Mouse (Mus musculus): ENCODE measurements around the gene Gpbp1. TPM values are rescaled to one million over a fixed set of nuclear protein-coding genes. Genes with fewer than 3 reads are reported as not detected.

Gpbp1 gene
- 83.8 and 89.8 TPM in 2 replicates for polyA plus RNA-seq (2015; fragmentation: Nextera tagmentation; extraction: Ambion mirVana)

DNA sequence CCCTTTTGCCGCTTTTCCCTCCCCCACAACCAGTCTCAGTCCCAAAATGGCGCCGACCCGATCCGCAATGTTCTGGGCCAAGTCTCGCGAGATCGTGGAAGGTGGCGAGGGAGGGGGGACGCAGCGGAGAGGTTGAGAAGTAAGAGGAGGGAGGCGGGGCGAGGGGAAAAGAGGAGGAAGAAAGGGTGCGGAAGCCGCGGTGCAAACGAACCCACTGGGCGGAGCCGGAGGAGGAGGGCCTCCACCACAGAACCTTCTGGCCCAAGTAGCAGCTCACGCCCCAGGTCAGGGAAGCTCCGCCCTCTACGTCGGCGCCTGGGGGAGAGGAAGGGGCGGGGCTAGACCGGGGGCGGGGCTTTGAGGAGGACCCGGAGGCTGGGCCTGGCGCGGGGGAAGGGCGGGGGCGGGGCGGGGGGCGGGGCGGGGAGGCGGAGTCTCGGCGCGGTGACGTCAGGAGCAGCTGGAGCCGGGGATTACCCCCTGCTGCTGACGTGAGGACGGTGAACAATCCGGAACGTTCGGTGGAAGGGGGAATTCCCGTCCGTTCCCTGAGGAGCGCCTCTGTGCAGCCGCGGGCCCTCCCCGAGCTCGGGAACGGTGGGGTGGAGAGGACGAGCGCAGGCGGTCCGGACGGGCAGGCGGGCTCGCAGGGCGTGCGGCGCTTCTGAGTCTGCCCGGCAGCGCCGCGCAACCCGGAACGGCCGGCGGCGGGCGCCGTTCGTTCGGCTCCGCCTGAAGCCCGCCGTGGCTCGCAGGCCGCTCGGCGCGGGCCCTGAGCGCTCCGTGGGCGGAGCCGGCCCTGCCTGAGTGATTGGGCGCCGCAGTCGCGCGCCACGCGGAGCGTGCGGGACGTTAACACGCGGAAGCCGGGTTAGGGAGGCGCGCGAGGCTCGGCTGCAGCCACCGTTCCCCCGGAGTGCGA lies at the start of gene Gpbp1:
Gene Gpbp1 (minus strand): TSS at position 310 of the 922 bp plus-strand sequence.
- Histone ChIP-seq H3K27me3 (replicated peaks) (peaks cover 22% of the 10 kb centered on the region), H3K9me3 (no peaks in the 10 kb centered on the region), H3K27ac (peak within 1 kb of the TSS; percentile 95), H3K9ac (peak within 1 kb of the TSS; percentile 69), H3K4me2 (peak within 1 kb of the TSS; percentile 96), H3K36me3 (replicated peaks) (no peaks in the 10 kb centered on the region), H3K4me3 (peak within 1 kb of the TSS; percentile 85), H3K4me1 (peaks cover 32% of the 10 kb centered on the region)
- under 1% methylated on average over 108 of the region's 109 CpGs for WGBS
- peak; percentile 96 for ATAC-seq (replicated peaks)

DNA sequence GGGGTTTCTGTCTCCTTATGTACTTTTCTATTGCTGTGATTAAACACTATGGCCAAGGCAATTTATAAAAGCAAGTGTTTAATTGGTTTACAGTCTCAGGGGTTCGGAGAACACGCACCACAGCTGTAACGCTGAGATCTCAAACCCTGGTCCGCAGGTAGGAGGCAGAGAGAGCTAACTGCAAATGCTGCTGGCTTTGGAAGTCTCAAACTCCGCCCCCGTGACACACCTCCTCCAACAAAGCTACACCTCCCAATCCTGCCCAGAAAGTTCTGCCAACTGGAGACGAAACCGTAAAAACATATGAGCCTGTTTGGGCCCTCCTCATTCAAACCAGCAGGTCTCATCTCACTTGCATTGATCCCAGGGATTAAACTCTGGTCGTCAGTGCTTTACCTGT lies 47.8 kb upstream of the Gpbp1 start:
- 84% methylated on average over 9 of the region's 9 CpGs for WGBS
- Histone ChIP-seq H3K4me3 (no peak overlapping the region), H3K4me1 (no peaks in the 10 kb centered on the region), H3K27me3 (replicated peaks) (no peaks in the 10 kb centered on the region), H3K27ac (no peak overlapping the region), H3K4me2 (no peak overlapping the region), H3K9me3 (no peaks in the 10 kb centered on the region), H3K9ac (no peak overlapping the region), H3K36me3 (replicated peaks) (no peaks in the 10 kb centered on the region)
- ATAC-seq (replicated peaks): no peak

DNA sequence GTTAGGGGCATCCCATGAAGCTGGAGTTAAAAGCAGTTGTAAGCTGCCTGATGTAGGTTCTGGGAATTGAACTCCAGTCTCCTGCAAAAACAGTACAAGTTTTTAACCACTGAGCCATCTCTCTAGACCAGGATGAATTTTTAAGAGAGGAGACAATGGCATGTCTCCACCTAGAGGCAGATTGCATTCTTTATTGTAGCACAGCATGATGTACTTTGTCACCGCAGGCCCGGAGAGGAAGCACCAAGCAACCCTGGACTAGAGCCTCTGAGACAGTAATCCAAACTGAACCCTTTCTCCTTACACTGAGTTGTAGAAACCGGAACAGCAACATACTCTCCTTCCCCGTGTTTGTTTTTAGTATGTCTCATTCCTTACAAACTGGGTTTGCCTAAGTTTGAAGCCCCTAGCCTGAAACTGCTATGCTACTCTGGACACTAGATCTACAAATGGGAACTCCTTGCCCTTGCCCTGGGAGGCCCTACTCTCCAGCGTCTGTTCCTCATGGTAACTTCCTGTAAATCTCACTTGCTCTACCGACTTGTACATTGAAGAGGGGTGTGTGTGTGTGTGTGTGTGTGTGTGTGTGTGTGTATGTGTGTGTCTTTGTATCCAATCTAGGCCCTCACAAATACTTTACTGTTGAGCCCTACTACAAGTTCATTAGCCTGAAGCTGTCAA lies 46.4 kb upstream of the Gpbp1 start:
- Histone ChIP-seq H3K27me3 (replicated peaks) (no peaks in the 10 kb centered on the region), H3K4me3 (no peak overlapping the region), H3K27ac (no peak overlapping the region), H3K4me1 (no peaks in the 10 kb centered on the region), H3K9me3 (no peaks in the 10 kb centered on the region), H3K9ac (no peak overlapping the region), H3K36me3 (replicated peaks) (no peaks in the 10 kb centered on the region), H3K4me2 (no peak overlapping the region)
- WGBS: 83% methylated on average over 6 of the region's 6 CpGs
- ATAC-seq (replicated peaks): no peak

DNA sequence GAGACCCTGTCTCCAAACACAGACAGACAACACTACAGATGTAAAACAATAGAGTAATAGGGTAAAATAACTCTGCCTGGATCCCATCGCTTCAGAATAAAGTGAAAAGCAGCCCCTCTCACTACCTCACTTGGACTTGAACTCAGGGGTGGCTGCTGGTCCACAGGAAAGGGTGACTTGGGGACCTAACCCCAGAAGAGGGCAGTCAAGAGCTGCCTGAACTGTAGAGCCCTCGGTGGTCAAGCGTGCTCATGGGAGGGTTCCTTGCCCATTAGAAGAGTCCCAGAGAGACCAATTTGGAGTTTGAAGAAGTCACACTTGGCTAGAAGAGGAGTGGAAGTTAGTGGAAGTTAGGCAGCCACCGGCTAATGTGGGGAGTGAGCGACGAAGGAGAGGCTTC lies 44.2 kb upstream of the Gpbp1 start:
- no peak overlapping the region for H3K27ac ChIP-seq
- H3K4me1 ChIP-seq: no peaks in the 10 kb centered on the region
- no peaks in the 10 kb centered on the region for H3K9me3 ChIP-seq
- WGBS: 75% methylated on average over 6 of the region's 6 CpGs
- no peaks in the 10 kb centered on the region for H3K27me3 ChIP-seq (replicated peaks)
- no peaks in the 10 kb centered on the region for H3K36me3 ChIP-seq (replicated peaks)
- no peak overlapping the region for H3K4me3 ChIP-seq
- no peak for ATAC-seq (replicated peaks)
- H3K9ac ChIP-seq: no peak overlapping the region
- H3K4me2 ChIP-seq: no peak overlapping the region

DNA sequence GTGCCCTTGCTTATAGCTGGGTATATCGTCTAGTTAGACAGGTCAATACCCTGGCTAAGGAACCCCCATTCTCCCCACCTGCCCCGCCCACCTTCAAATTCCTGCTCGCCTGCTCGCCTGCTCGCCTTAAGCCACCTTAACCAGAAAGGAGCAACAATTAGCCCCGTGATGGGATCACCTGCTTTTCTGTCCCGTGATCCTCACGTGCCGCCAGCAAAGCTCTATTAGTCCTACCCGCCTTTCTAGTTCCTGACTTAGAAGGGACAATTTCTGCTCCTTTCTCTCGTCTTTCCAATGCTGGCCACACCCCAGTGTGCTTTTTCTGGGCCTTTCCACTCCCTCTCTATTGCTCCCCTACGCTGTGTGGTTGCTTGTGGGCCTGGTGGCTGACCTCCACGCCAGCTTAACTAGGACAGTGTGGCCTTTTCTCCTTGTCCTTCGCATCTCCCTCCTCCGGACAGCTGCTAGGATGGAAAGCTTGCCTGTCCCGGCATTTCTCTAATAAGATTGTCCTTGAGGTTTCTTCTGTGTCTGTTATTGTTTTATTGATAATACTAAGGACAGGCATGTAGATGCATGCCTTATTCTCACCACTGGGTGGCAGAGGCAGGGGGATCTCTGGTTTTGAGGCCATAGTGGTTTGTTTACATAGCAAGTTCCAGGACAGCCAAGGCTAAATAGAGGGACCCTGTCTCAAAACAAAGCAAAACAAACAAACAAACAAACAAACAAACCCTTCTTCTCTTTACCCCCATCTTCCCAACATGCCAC lies 42.5 kb upstream of the Gpbp1 start:
- H3K36me3 ChIP-seq (replicated peaks): no peaks in the 10 kb centered on the region
- no peaks in the 10 kb centered on the region for H3K4me1 ChIP-seq
- no peak overlapping the region for H3K27ac ChIP-seq
- no peaks in the 10 kb centered on the region for H3K27me3 ChIP-seq (replicated peaks)
- no peak overlapping the region for H3K4me2 ChIP-seq
- WGBS: 92% methylated on average over 16 of the region's 16 CpGs
- no peaks in the 10 kb centered on the region for H3K9me3 ChIP-seq
- no peak overlapping the region for H3K9ac ChIP-seq
- no peak overlapping the region for H3K4me3 ChIP-seq
- ATAC-seq (replicated peaks): no peak

DNA sequence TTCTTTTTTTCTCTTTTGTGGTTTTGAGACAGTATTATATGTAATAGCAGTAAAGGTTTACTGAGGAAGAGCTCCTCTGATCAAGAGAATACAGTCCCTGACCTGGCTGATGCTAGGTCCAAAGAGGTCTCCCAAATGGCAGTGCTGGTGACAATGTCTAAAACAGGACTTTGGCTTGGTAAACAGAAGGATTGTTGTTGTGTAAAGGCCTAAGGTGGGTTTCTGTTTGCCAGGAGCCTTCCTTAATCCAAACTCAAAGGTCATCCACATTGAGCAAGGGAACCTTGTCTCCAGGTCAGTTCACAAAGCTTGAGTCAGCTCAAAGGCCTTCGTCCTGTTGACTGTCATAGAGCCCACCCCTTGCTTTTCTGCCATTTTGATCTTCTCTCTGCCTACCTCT lies 41.8 kb upstream of the Gpbp1 start:
- no peaks in the 10 kb centered on the region for H3K4me1 ChIP-seq
- ATAC-seq (replicated peaks): no peak
- no peak overlapping the region for H3K4me2 ChIP-seq
- no peaks in the 10 kb centered on the region for H3K9me3 ChIP-seq
- no peak overlapping the region for H3K27ac ChIP-seq
- no peaks in the 10 kb centered on the region for H3K36me3 ChIP-seq (replicated peaks)
- no peak overlapping the region for H3K4me3 ChIP-seq
- 97% methylated on average over 1 of the region's 1 CpGs for WGBS
- H3K27me3 ChIP-seq (replicated peaks): no peaks in the 10 kb centered on the region
- H3K9ac ChIP-seq: no peak overlapping the region

DNA sequence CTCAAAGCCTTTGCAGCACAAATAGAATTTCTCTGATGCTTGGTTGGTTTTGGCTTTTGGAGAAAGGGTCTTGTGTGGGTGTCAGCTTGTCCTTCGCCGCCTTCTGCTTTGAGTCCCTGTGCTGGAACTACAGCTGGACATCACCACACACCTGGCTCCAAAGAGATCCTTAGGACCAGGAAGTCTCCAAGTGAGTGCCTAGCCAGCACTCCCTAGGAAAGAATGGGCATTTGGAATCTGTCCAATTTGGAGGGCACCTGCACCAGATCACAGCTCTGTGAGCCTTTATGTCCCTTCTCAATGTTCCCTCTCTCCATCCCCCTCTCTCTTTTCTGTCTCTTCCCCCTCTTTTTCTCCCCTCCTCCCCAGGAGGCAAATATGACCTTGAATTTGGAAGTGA lies 34.4 kb upstream of the Gpbp1 start:
- H3K9ac ChIP-seq: no peak overlapping the region
- no peaks in the 10 kb centered on the region for H3K4me1 ChIP-seq
- H3K9me3 ChIP-seq: no peaks in the 10 kb centered on the region
- H3K4me2 ChIP-seq: no peak overlapping the region
- H3K4me3 ChIP-seq: no peak overlapping the region
- no peak for ATAC-seq (replicated peaks)
- H3K36me3 ChIP-seq (replicated peaks): no peaks in the 10 kb centered on the region
- WGBS: 90% methylated on average over 2 of the region's 2 CpGs
- H3K27me3 ChIP-seq (replicated peaks): no peaks in the 10 kb centered on the region
- no peak overlapping the region for H3K27ac ChIP-seq

DNA sequence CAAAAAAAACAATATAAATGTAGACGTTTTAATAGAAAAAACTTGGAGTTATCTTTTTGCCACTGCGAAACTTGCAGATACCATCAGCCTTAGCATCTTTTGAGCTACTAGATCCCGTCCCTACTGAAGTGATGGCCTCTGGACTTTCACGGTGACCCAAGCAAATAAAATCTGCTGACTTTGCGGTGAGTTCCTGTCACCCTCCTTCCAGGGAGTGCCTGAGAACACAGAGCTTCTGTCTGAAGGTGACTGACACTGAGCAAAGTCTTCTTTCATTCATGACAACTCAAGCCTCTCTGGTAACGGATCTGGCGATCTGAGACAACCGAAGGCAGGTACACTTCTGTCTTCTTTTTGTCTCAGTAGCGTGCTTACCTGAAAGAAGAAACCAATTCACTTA lies 32.4 kb upstream of the Gpbp1 start:
- H3K4me2 ChIP-seq: no peak overlapping the region
- no peak overlapping the region for H3K4me3 ChIP-seq
- no peak overlapping the region for H3K9ac ChIP-seq
- H3K27ac ChIP-seq: no peak overlapping the region
- 81% methylated on average over 9 of the region's 9 CpGs for WGBS
- H3K36me3 ChIP-seq (replicated peaks): no peaks in the 10 kb centered on the region
- H3K9me3 ChIP-seq: no peaks in the 10 kb centered on the region
- H3K4me1 ChIP-seq: no peaks in the 10 kb centered on the region
- no peaks in the 10 kb centered on the region for H3K27me3 ChIP-seq (replicated peaks)
- no peak for ATAC-seq (replicated peaks)

DNA sequence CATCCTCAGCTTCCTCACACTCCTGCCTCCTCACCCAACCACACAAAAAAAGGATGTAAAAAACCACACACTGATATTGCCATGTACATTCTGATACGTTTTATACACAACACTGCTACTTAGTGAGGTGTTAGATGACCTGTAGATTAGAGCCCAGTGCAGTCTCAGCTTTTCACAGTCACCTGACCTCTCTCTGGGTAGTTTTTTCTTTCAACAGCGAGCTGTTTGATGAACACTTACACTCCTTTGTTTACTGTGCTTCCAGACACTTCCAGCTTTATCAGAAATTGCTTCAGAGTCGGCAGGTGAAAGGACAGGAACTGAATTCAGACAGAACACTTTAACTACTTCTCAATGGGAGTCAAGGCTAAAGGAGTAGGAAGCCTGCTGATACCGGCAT lies 30.5 kb upstream of the Gpbp1 start:
- H3K9ac ChIP-seq: no peak overlapping the region
- no peaks in the 10 kb centered on the region for H3K9me3 ChIP-seq
- H3K27me3 ChIP-seq (replicated peaks): no peaks in the 10 kb centered on the region
- no peak overlapping the region for H3K27ac ChIP-seq
- H3K36me3 ChIP-seq (replicated peaks): no peaks in the 10 kb centered on the region
- 71% methylated on average over 4 of the region's 4 CpGs for WGBS
- H3K4me2 ChIP-seq: no peak overlapping the region
- no peak for ATAC-seq (replicated peaks)
- no peak overlapping the region for H3K4me3 ChIP-seq
- no peaks in the 10 kb centered on the region for H3K4me1 ChIP-seq

DNA sequence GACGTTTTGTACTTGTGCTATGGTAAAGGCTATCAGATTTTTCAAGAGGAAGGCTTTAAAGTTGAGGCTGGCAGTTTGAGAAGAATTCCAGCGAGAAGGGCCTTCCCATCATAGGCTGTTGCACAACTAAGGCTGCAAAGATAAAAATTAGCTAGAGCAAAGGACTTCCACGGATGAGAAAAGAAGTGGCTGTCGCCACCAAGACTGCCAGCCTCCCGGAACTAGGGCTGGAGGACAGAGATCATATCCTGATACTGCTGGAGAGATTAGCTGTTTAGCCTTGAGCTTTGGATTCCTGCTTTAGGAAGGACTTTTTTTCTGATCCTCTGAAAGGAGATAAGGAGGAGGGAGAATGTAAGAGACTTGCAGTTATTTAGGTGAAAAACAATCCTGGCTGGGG lies 28.4 kb upstream of the Gpbp1 start:
- Histone ChIP-seq H3K4me1 (no peaks in the 10 kb centered on the region), H3K4me2 (no peak overlapping the region), H3K36me3 (replicated peaks) (no peaks in the 10 kb centered on the region), H3K9ac (no peak overlapping the region), H3K27me3 (replicated peaks) (no peaks in the 10 kb centered on the region), H3K9me3 (no peaks in the 10 kb centered on the region), H3K4me3 (no peak overlapping the region), H3K27ac (no peak overlapping the region)
- WGBS: 79% methylated on average over 5 of the region's 5 CpGs
- no peak for ATAC-seq (replicated peaks)

DNA sequence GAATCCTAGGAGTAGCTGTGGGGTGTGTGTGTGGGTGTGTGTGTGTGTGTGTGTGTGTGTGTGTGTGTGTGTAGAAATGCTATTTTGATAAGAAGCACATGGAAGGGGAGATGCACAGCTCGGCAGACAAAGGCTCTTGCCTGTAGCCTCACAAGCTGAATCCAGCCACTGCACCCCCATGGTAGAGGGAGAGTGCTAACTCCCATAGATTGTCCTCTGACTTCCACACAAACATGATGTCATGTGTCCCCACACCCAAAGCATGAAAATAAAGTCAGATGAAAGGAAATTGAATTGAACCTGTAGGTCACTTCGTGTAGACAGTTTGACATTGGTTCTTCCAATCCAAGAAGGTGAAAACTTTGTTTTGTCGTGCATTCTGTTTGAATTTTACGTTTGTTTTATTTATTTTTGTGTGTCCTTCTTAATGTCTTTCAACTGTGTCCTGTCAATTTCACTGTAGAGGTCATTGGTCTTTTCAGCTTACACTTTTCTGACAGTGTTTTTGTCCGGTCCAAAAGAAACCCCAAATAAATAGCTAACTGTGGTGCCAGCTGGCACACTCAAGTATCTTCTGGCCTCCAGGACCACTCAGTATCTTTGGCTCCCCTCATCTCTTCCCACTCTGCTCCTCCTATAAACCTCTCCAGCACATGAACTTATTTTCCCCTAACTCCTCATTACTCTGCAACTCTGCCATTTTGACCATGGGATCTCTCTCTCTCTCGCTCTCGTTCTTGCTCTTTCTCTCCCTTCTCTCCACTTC lies 26.7 kb upstream of the Gpbp1 start:
- Histone ChIP-seq H3K9me3 (no peaks in the 10 kb centered on the region), H3K27ac (no peak overlapping the region), H3K4me1 (no peaks in the 10 kb centered on the region), H3K27me3 (replicated peaks) (no peaks in the 10 kb centered on the region), H3K9ac (no peak overlapping the region), H3K36me3 (replicated peaks) (no peaks in the 10 kb centered on the region), H3K4me3 (no peak overlapping the region), H3K4me2 (no peak overlapping the region)
- no peak for ATAC-seq (replicated peaks)
- 87% methylated on average over 7 of the region's 7 CpGs for WGBS

DNA sequence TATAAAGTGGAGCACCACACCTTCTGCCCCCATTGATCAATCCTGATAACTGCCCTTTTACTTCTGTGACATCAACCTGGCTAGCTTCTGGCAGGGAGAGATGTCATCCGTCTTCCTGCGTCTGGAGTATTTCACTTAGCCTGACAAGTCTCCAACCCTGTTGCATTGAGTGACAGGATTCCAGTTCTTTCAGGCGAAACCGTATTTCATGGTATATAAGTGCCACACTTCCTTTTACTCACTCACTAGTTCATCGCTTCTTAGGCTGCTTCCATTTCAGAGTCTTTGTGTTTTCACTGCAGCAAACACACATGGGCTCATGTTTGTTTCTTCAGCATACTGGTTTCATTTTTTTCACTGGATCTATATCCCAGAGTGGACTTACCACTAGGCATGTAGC lies 19.5 kb upstream of the Gpbp1 start:
- Histone ChIP-seq H3K27me3 (replicated peaks) (no peaks in the 10 kb centered on the region), H3K4me1 (no peaks in the 10 kb centered on the region), H3K9me3 (no peaks in the 10 kb centered on the region), H3K4me2 (no peak overlapping the region), H3K9ac (no peak overlapping the region), H3K36me3 (replicated peaks) (no peaks in the 10 kb centered on the region), H3K27ac (no peak overlapping the region), H3K4me3 (no peak overlapping the region)
- WGBS: 31% methylated on average over 5 of the region's 5 CpGs
- ATAC-seq (replicated peaks): no peak

Data from midbrain, embryonic 15.5 days (tissue).